Mouse (Mus musculus): ENCODE measurements around the gene Gm10719. TPM values are rescaled to one million over a fixed set of nuclear protein-coding genes. Genes with fewer than 3 reads are reported as not detected.
"Not testable (repeated sequence)": the region's sequence is repeated elsewhere in the genome, so short reads cannot be mapped to it uniquely, and the experiment has no call there.

The Gm10719 gene
- polyA plus RNA-seq, 1 experiment from 2014 or later = not detected

DNA sequence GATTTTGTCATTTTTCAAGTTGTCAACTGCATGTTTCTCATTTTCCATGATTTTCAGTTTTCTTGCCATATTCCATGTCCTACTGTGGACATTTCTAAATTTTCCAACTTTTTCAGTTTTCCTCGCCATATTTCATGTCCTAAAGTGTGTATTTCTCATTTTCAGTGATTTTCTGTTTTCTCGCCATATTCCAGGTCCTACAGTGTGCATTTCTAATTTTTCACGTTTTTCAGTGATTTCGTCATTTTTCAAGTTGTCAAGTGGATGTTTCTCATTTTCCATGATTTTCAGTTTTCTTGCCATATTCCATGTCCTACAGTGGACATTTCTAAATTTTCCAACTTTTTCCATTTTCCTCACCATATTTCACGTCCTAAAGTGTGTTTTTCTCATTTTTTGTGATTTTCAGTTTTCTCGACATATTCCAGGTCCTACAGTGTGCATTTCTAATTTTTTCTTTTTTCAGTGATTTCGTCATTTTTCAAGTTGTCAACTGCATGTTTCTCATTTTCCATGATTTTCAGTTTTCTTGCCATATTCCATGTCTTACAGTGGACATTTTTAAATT, 5.1 kb upstream of the Gm10719 start:
- H3K36me3 ChIP-seq (ENCODE audit: control insufficient read depth, insufficient read depth, low read length); ATAC-seq (ENCODE audit: insufficient read depth, low FRiP score); H3K9ac ChIP-seq (ENCODE audit: low read length); H3K4me2 ChIP-seq (ENCODE audit: low read depth, low read length); H3K4me1 ChIP-seq (ENCODE audit: control insufficient read depth, insufficient read depth, low read length); H3K4me3 ChIP-seq (replicated peaks; ENCODE audit: low read length); H3K9me3 ChIP-seq (replicated peaks; ENCODE audit: control insufficient read depth, low read length); H3K27me3 ChIP-seq (ENCODE audit: control insufficient read depth, insufficient read depth, low read length); H3K27ac ChIP-seq (ENCODE audit: low read length): not testable (repeated sequence)
- WGBS = 79% methylated on average over 2 of the region's 7 CpGs

GRCm38 (mm10) chr9:3012733-3013279, 4.4 kb upstream of the Gm10719 start, which contains the start of gene Gm10721:
Gene Gm10721, plus strand, starts transcription at chr9:3013140.
- not testable (repeated sequence) for H3K4me3 ChIP-seq (replicated peaks; ENCODE audit: low read length); H3K27ac ChIP-seq (ENCODE audit: low read length); H3K9me3 ChIP-seq (replicated peaks; ENCODE audit: control insufficient read depth, low read length); H3K36me3 ChIP-seq (ENCODE audit: control insufficient read depth, insufficient read depth, low read length); H3K4me1 ChIP-seq (ENCODE audit: control insufficient read depth, insufficient read depth, low read length); H3K4me2 ChIP-seq (ENCODE audit: low read depth, low read length); H3K27me3 ChIP-seq (ENCODE audit: control insufficient read depth, insufficient read depth, low read length); H3K9ac ChIP-seq (ENCODE audit: low read length)
- WGBS = no CpG with 5 or more reads among the region's 11 CpGs
- peak; percentile 49 for ATAC-seq (ENCODE audit: insufficient read depth, low FRiP score)

DNA sequence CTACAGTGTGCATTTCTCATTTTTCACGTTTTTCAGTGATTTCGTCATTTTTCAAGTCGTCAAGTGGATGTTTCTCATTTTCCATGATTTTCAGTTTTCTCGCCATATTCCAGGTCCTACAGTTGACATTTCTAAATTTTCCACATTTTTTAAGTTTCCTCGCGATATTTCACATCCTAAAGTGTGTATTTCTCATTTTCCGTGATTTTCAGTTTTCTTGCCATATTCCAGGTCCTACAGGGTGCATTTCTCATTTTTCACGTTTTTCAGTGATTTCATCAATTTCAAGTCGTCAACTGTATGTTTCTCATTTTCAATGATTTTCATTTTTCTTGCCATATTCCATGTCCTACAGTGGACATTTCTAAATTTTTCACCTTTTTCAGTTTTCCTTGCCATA, 1.9 kb upstream of the Gm10719 start, which contains the start of gene Gm10720:
Gm10720 (plus strand) TSS at position 301 of the 400 bp plus-strand sequence.
- H3K9me3 ChIP-seq (replicated peaks; ENCODE audit: control insufficient read depth, low read length); H3K36me3 ChIP-seq (ENCODE audit: control insufficient read depth, insufficient read depth, low read length); H3K4me1 ChIP-seq (ENCODE audit: control insufficient read depth, insufficient read depth, low read length); H3K4me2 ChIP-seq (ENCODE audit: low read depth, low read length); H3K9ac ChIP-seq (ENCODE audit: low read length); H3K27ac ChIP-seq (ENCODE audit: low read length); H3K4me3 ChIP-seq (replicated peaks; ENCODE audit: low read length); ATAC-seq (ENCODE audit: insufficient read depth, low FRiP score); H3K27me3 ChIP-seq (ENCODE audit: control insufficient read depth, insufficient read depth, low read length): not testable (repeated sequence)
- WGBS = 58% methylated on average over 4 of the region's 9 CpGs

- H3K4me2 ChIP-seq (ENCODE audit: low read depth, low read length); H3K4me3 ChIP-seq (replicated peaks; ENCODE audit: low read length); H3K9me3 ChIP-seq (replicated peaks; ENCODE audit: control insufficient read depth, low read length); H3K27ac ChIP-seq (ENCODE audit: low read length); H3K4me1 ChIP-seq (ENCODE audit: control insufficient read depth, insufficient read depth, low read length); H3K27me3 ChIP-seq (ENCODE audit: control insufficient read depth, insufficient read depth, low read length); H3K36me3 ChIP-seq (ENCODE audit: control insufficient read depth, insufficient read depth, low read length); H3K9ac ChIP-seq (ENCODE audit: low read length); ATAC-seq (ENCODE audit: insufficient read depth, low FRiP score): not testable (repeated sequence)
- WGBS = 77% methylated on average over 4 of the region's 6 CpGs
Observed at GRCm38 (mm10) chr9:3015896-3016295, 1.3 kb upstream of the Gm10719 start.

- not testable (repeated sequence) for H3K36me3 ChIP-seq (ENCODE audit: control insufficient read depth, insufficient read depth, low read length); H3K4me1 ChIP-seq (ENCODE audit: control insufficient read depth, insufficient read depth, low read length); H3K9me3 ChIP-seq (replicated peaks; ENCODE audit: control insufficient read depth, low read length); H3K27ac ChIP-seq (ENCODE audit: low read length); H3K4me3 ChIP-seq (replicated peaks; ENCODE audit: low read length); H3K4me2 ChIP-seq (ENCODE audit: low read depth, low read length); H3K9ac ChIP-seq (ENCODE audit: low read length); H3K27me3 ChIP-seq (ENCODE audit: control insufficient read depth, insufficient read depth, low read length); ATAC-seq (ENCODE audit: insufficient read depth, low FRiP score)
- 72% methylated on average over 9 of the region's 9 CpGs for WGBS
Observed at GRCm38 (mm10) chr9:3018944-3019343, 1.7 kb downstream of the Gm10719 start.

GRCm38 (mm10) chr9:3019835-3020727, 2.9 kb downstream of the Gm10719 start:
- not testable (repeated sequence) for H3K4me3 ChIP-seq (replicated peaks; ENCODE audit: low read length); H3K9ac ChIP-seq (ENCODE audit: low read length); H3K36me3 ChIP-seq (ENCODE audit: control insufficient read depth, insufficient read depth, low read length); H3K4me2 ChIP-seq (ENCODE audit: low read depth, low read length); H3K9me3 ChIP-seq (replicated peaks; ENCODE audit: control insufficient read depth, low read length); H3K4me1 ChIP-seq (ENCODE audit: control insufficient read depth, insufficient read depth, low read length); H3K27ac ChIP-seq (ENCODE audit: low read length); H3K27me3 ChIP-seq (ENCODE audit: control insufficient read depth, insufficient read depth, low read length)
- peak; percentile 56 for ATAC-seq (ENCODE audit: insufficient read depth, low FRiP score)
- WGBS = 76% methylated on average over 11 of the region's 19 CpGs

DNA sequence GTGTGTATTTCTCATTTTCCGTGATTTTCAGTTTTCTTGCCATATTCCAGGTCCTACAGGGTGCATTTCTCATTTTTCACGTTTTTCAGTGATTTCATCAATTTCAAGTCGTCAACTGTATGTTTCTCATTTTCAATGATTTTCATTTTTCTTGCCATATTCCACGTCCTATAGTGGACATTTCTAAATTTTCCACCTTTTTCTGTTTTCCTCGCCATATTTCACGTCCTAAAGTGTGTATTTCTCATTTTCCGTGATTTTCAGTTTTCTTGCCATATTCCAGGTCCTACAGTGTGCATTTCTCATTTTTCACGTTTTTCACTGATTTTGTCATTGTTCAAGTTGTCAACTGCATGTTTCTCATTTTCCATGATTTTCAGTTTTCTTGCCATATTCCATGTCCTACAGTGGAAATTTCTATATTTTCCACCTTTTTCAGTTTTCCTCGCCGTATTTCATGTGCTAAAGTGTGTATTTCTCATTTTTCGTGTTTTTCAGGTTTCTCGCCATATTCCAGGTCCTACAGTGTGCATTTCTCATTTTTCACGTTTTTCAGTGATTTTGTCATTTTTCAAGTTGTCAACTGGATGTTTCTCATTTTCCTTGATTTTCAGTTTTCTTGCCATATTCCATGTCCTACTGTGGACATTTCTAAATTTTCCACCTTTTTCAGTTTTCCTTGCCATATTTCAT, 5.3 kb downstream of the Gm10719 start:
- H3K4me2 ChIP-seq (ENCODE audit: low read depth, low read length); H3K27me3 ChIP-seq (ENCODE audit: control insufficient read depth, insufficient read depth, low read length); ATAC-seq (ENCODE audit: insufficient read depth, low FRiP score); H3K9ac ChIP-seq (ENCODE audit: low read length); H3K9me3 ChIP-seq (replicated peaks; ENCODE audit: control insufficient read depth, low read length); H3K36me3 ChIP-seq (ENCODE audit: control insufficient read depth, insufficient read depth, low read length); H3K4me3 ChIP-seq (replicated peaks; ENCODE audit: low read length); H3K27ac ChIP-seq (ENCODE audit: low read length); H3K4me1 ChIP-seq (ENCODE audit: control insufficient read depth, insufficient read depth, low read length): not testable (repeated sequence)
- WGBS = 69% methylated on average over 9 of the region's 13 CpGs

DNA sequence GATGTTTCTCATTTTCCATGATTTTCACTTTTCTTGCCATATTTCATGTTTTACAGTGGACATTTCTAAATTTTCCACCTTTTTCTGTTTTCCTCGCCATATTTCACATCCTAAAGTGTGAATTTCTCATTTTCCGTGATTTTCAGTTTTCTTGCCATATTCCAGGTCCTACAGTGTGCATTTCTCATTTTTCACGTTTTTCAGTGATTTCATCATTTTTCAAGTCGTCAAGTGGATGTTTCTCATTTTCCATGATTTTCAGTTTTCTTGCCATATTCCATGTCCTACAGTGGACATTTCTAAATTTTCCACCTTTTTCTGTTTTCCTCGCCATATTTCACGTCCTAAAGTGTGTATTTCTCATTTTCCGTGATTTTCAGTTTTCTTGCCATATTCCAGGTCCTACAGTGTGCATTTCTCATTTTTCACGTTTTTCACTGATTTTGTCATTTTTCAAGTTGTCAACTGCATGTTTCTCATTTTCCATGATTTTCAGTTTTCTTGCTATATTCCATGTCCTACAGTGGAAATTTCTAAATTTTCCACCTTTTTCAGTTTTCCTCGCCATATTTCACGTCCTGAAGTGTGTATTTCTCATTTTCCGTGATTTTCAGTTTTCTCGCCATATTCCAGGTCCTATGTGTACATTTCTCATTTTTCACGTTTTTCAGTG, 6.2 kb downstream of the Gm10719 start, which contains the start of gene Gm10718:
Gm10718 (plus strand) TSS at position 236 of the 673 bp plus-strand sequence.
- 76% methylated on average over 9 of the region's 13 CpGs for WGBS

More for the DNA sequence above, 6.2 kb downstream of the Gm10719 start, which contains the start of gene Gm10718:
- ATAC-seq (ENCODE audit: insufficient read depth, low FRiP score); H3K4me2 ChIP-seq (ENCODE audit: low read depth, low read length); H3K9ac ChIP-seq (ENCODE audit: low read length); H3K36me3 ChIP-seq (ENCODE audit: control insufficient read depth, insufficient read depth, low read length); H3K4me3 ChIP-seq (replicated peaks; ENCODE audit: low read length); H3K27ac ChIP-seq (ENCODE audit: low read length); H3K4me1 ChIP-seq (ENCODE audit: control insufficient read depth, insufficient read depth, low read length); H3K9me3 ChIP-seq (replicated peaks; ENCODE audit: control insufficient read depth, low read length); H3K27me3 ChIP-seq (ENCODE audit: control insufficient read depth, insufficient read depth, low read length): not testable (repeated sequence)

Data from stomach, embryonic 16.5 days (tissue).